Mouse (Mus musculus) 3T3-L1 (cell line): ENCODE results near the gene Irak3.

Experiments used
- DNase-seq: peaks from one replicate; pipeline ENCODE4 v3.0.0-alpha.2; 2015; ENCODE audit warnings: low read depth, low spot score

Irak3 gene

DNA sequence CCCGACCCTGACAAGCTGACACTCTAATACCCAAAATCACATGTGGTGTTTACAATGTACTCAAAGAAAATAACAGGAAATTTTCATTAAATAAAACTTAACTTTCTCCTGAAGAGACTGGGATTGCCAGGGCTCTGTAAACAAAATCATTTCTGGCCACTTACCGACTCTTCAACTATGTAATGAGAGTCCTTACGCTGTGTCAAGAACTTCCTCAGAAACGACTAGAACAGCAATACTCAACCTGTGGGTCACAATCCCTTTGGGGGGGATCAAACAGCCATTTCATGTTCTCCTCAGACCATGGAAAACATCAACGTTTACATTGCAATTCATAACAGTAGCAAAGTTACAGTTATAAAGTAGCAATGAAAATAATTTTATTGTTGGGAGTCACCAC, 104.4 kb downstream of the Irak3 start:
- no peak for DNase-seq

DNA sequence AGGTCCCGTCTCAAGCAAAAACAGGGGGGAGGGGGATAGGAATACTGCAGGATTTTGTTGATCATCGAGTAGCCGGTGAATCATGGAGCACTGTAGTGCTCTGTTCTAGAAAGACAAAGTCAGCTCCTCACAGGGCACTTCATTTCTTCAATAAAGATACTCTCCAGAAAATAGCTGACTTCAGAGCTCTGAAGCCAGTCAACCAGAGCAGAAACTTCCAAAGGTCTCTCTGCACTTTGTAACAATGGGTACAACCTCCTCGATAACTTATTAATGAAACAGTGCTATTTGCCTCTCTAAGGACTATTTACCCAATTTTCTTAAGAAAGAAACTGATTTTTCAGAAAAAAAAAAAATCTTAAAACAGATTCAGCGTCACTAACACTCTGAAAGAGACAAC, 106.2 kb downstream of the Irak3 start:
- DNase-seq, result no peak

- DNase-seq, result no peak
These were observed 106.8 kb downstream of the Irak3 start for GRCm38 (mm10) chr10:120095136-120095535.

DNA sequence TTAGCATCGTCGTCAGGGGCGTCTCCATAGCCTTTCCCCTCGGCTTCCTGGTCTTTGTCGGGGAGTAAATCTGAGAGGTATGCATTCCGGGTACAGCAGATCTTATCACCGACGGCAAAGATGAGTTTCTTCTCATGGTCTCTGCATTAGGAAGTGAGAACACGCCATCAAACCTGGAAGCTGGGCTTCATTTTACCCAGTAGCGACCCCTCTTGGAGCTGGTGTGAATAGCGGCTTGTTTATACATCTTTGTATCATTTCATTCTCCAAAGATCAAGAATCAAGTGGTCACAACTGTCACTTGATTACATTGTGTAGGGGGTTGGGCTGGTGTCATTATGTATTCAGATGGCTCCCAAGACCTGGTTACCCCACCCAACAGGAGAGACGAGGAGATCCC, 109.4 kb downstream of the Irak3 start:
- peak; percentile 10 for DNase-seq
